Mouse (Mus musculus) lung, postnatal 4 days (tissue): ENCODE measurements around the gene Sirt1.
"Not testable (repeated sequence)": the region's sequence is repeated elsewhere in the genome, so short reads cannot be mapped to it uniquely, and the experiment has no call there.

Source experiments
- DNase-seq, 2 experiments: peaks; one replicate each; pipeline ENCODE4 v3.0.0; 2021

The Sirt1 gene

DNA sequence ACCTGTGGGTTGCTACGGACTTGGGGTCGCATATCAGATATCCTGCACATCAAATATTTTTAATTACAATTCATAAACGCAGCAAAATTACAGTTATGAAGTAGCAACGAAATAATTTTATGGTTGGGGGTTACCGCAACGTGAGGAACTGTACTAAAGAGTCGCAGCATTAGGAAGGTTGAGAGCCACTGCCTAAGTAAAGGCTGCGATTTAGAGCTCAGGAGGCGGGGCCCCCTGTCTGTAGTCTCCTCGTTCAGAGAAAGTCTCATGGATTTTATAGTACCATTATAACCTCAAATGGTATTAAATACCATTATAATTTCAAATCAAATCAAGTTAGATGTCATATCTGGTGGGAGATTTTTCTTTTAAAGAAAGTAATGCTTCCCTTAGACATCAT is 5.5 kb upstream of the Sirt1 start:
- DNase-seq: no peak

DNA sequence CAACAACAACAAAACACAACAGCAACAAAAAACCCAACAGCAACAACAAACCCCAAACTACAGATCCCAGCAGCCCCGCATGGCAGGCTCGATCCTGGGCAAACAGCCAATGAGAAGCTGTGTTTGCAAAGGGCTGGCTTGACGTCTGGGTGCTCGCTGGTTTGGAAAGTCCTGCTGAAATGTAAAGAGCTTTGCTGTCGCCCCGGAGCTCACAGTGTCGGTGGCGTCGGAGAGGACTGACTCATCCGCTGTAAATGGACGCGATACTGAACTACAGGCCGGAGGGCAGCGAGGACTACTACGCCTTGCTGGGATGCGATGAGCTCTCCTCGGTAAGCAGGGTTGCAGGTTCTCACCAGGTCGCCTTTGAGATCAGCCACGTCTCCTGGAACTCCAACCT is 4.9 kb upstream of the Sirt1 start:
- peak; percentile 88 for DNase-seq

DNA sequence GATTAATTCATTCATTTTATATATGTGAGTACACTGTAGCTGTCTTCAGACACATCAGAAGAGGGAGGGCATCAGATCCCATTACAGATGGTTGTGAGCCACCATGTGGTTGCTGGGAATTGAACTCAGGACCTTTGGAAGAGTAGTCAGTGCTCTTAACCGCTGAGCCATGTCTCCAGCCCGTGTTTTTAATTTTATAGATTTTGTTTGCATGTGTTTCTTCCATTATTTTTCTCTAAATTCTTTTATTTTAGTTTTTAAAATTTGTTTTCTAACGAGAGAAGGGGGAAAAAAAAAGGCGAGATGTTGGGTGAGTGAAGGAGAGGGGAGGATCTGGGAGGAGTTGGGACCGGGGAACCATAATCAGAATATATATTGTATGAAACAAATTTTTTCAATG is 4.4 kb upstream of the Sirt1 start:
- DNase-seq: not testable (repeated sequence)

DNA sequence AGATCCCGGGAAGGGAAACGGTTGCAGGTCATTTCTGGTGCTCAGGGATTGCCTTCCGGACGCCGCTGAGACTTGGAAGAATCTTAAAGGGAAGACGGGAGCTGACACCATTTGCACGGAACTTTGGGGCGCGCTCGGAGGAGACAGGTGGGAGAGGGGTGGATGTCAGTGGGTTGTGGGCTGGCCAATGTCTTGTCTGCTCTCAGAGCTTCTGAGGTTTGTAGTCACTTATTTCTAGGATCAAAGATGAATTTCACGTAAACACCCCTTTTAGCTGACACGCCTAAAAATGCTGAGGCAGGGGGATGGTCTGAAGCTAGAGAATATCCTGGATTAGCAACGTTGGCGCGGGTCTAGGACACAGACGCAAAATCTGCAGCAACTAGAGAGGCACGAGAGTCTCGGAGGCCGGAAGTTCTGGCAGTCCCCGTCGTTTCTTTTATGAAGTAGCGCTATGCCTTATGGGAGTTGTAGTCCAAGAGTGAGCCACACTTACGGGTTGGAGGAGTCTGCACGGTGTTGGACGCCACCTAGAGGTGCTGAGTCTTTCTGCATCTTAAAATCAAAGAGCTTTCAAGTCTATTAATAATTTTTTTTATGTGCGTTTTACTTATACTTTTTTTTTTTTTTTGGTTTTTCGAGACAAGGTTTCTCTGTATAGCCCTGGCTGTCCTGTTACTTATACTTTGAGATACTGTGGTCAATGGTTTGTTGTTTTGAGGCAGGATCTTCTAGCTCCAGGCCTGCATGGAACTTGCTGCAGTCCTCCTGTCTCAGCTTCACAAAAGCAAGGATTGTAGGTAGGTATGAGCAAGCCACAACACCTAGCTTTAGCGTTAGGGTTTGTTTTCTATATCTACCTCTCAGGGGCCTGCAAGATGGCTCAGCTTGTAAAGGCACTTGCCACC is 1.1 kb upstream of the Sirt1 start, which contains the start of gene Dnajc12:
Gene Dnajc12 (plus strand): TSS at position 72 of the 908 bp plus-strand sequence.
- peak; percentile 85 to 87 for DNase-seq

DNA sequence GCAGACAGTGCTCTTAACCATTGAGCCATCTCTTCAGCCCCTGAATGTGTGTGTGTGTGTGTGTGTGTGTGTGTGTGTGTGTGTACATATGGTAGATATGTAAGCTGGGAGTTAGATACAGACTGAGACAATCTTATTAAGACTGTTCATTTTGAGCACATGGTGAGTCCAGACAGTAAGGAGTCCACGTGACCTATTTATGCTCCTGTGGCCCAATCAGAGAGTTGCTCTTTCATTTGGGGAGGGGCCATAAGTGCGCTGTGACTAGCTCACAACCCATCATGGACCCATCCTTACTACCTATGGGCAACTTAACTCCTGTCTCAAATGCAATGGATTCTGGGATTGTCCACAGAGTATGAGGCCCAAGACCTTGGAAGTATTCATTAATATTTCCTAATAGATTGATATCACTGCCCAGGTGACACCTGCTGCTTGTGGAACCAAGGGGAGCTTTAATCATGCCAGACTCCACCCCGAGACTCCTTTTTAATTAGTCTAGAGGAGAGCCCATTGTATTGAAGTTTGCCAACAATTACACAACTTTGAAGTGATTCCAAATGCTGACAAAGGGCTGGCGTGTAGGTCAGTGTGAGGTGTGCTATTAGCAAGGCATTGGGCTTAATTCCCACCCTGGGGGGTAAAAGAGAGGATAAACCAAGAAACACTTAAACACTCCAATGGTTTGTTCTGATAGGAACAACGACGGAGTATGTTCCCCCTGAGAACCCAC is 2.4 kb downstream of the Sirt1 start:
- DNase-seq: no peak

DNA sequence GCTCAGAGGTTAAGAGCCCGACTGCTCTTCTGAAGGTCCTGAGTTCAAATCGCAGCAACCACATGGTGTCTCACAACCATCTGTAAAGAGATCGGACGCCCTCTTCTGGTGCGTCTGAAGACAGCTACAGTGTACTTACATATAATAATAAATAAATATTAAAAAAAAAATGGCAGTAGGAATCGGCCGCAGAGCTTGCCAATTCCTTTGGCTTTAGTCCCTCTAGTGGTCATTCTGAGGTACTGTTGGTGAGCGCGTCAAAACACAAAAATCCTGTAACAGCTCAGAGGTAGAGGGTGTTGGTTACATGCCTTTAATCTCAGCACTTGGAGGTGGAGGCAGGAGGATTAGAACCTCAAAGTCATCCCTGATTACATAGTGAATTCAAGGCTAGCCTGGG is 4.0 kb downstream of the Sirt1 start:
- DNase-seq: peak; percentile 47 to 75

DNA sequence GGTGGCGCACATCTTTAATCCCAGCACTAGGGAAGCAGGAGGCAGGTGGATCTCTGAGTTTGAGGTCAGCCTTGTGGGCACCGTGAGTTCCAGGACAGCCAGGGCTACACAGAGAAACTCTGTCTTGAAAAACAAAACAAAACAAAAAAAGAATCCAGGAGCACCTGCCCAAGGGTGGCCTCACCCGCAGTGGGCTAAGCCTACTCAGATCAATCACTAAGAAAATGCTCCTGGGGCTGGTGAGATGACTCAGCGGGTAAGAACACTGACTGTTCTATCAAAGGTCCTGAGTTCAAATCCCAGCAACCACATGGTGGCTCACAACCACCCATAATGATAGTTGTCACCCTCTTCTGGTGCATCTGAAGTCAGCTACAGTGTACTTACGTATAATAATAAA is 5.2 kb downstream of the Sirt1 start:
- DNase-seq: no peak

DNA sequence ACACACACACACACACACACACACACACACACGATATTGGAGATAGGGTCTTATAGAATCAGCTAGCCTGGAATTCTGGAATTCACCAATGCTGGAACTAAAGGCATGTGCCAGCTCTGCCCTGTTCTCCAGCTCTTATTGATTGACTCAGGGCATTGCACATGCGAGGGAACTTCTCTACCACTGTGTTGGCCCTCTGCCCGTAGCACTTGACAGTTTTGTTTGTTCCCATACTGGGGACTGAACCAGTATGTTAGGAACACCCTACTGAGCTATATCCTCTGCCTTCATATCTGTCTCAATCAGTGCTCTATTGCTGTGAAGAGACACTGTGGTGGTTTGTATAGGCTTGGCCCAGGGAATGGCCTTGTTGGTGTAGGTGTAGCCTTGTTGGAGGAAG is 13.5 kb downstream of the Sirt1 start:
- DNase-seq: no peak

DNA sequence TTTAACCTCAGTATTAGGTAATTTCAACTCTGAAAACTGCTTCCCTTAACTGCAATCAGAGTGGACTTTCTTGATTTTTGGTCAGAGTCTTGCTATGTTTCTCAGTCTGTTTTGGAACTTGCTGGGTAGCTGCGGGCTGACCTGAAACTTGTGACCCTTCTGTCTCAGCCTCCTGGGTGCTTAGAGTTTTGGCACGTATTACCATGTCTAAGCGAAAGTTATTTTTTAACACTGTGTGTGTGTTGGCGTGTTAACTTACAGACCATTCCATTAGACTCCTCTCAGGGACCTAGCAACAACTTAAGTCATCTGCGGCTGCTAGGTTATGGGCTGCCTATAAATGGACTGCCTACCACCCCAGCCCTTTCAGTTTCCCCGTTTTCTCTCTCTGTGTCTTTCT is 14.1 kb downstream of the Sirt1 start:
- DNase-seq: no peak

DNA sequence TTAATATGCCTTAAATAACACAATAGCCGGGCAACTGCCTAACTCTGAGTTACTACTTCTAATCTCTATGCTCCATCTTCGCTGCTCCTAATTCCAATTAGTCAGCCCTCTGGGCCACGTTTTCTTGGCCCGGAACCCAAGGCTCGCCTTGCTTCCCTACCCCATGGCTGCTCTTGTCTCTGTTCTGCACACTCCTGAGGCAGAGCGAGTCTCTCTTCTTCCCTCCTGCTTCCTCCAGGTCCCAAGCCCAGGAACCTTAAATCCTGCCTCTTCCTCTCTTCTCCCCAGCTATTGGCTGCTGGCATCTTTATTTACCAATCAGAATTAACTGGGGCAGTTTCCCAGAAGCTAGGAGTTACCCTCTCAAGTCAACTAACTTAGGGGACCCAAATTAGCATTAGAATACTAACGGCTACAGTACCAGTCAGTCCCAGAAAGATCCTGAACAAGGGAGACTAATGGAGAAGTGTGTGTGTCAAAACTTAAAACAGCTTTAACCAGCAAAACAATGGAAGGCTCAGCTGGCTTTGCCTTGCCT is 15.5 kb downstream of the Sirt1 start:
- no peak for DNase-seq

DNA sequence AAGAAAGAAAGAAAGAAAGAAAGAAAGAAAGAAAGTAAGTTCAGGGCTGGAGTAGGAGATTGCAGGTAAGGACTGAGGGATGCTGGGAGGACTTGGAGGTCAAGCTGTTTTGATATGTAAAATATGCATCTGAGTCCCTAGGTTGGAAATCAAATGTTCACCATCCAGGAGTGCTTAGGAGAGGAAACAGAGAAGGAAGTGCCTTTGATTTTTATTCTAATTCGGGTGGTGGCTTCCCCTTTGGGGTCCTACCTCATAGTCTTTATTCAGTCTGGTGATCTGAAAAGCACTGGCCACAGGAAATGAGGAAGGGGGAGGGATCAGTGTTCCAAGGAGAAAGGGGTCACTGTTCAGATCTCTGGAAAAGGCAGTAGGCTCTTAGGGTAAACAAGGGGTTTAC is 21.0 kb downstream of the Sirt1 start:
- no peak for DNase-seq

DNA sequence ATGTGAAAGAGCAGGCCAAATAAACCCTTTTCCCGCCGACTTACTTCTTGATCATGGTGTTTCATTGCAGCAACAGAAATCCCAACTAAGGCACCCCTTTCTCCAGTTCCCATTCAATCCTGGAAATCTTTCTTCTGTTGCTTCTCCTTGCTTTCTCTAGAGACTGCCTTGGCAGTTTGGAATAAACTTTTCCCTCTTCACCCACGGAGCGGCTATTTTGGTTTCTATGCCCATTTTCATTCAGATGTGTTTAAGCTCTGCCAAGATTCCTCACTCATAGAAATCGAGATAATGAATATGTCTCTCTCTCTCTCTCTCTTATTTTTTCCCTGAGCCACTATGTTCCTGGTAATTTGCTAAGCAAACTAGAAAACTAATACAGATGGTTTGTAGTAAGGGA is 29.4 kb downstream of the Sirt1 start:
- DNase-seq: no peak

DNA sequence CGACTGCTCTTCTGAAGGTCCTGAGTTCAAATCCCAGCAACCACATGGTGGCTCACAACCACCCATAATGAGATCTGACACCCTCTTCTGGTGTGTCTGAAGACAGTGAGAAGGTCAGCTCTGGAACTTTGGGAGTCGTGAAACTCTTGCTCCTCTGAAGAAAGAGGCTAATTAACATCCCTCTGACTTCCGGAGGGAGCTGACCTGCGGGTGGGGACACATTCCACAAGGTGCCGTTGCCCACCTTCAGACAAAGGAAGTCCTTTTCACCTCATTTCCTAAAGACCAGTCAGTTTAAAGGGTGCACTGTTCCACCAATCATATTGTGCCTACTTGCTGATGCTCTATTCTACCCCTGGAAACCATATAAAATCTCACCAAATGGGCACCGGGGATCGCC is 30.4 kb downstream of the Sirt1 start:
- not testable (repeated sequence) for DNase-seq

DNA sequence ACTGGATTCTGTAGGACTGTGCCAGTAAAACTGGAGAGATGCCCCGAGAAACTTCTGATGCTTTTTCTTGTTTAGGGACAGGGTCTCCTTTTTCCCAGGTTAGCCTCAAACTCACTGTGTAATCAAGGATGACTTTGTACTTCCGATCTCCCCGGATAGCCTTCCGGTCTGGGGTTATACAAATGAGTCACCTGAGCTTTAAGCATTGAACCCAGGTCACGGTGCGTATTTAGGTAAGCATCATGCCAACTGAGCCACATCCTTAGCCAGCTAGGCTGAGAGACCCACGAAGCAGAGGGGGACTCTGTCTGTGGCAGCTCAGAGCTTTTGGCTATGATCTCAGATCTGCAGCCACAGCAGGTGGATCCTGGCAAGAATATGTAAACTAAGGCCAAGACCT is 30.8 kb downstream of the Sirt1 start:
- DNase-seq: no peak

DNA sequence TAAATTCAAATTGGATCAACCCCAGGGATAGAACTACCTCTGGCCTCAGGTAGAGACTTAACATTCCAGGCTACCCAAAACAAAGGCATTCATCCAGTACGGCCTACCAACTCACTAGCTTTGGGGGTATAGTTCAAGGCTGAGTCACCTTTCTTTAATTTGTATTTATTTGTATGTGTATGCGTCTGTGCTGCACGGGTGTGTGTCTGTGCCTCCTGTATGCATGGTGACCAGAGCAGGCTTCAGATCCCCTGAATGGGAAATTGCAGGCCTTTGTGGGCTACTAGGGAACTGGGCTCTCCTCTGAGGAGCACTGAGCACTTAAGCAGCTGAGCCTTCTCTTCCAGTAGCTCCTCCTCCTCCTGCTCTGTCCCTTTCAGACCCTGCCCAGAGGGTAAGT is 33.2 kb downstream of the Sirt1 start:
- no peak for DNase-seq

DNA sequence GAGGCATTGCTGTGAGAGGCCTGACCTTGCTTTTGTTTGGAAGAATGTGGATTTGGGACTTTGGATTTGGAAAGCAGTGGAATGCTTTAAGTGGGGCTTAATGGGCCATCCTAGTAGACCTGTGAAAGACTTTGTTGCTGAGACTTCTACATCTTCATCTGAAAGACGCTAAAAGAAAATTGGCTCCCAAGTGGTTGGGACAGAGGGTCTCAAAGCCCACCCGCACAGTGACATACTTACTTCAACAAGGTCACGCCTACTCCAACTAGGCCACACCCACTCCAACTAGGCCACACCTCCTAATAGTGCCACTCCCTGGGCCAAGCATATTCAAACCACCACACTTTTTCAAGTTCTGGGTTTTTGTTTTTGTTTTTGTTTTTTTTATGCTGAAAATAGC is 36.8 kb downstream of the Sirt1 start:
- DNase-seq: no peak

DNA sequence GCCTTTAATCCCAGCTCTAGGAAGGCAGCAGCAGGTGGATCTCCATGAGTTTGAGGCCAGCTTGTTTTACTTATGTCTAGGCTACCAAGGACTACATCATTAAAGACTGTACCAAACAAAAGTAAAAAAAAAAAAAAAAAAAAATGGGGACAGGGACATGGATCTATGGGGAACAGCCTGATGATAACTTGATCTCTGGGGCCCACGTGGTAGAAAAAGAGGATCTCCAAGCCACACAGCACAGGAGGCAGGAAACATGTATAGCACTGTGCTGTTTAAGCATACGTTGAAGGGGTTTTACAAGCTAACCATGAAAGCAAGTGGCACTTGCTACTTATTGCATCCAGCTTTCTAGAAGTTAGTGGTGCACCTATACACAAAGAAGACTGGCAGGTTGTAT is 40.2 kb downstream of the Sirt1 start:
- no peak for DNase-seq

DNA sequence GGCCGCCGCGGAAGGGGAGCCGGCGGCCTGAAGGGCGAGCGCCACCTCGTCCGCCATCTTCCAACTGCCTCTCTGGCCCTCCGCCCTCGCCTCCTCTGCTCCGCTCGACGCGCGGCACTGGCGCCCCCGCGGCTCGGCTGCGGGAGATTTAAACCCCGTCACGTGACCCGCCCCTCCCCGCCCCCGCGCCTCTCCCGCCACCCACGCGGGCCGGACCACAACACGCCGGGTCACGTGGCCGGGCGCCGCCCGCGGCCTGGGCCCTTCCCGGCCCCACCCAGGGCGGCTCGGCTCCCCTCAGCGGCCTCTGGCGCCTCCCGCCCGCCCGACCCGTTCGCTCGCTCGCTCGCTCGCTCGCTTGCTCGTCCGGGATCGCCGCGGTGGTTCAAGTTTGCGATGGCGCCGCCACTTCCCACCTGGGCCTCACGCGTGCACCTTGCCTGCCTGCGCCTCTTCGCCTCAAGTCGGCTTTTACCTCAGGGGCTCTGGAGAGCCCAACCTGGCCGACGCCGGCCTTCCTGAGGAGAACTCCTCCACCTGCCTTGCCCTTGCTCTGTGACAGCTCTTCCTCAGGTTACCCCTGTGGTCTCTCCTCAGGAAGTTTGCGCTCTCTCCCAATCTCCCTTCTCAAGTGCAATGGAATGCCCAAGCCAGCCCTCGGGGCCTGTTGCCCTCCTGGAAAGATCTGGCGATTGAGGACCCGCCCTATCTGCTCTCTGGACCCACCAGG is 42.4 kb downstream of the Sirt1 start:
- peak; percentile 92 to 96 for DNase-seq

DNA sequence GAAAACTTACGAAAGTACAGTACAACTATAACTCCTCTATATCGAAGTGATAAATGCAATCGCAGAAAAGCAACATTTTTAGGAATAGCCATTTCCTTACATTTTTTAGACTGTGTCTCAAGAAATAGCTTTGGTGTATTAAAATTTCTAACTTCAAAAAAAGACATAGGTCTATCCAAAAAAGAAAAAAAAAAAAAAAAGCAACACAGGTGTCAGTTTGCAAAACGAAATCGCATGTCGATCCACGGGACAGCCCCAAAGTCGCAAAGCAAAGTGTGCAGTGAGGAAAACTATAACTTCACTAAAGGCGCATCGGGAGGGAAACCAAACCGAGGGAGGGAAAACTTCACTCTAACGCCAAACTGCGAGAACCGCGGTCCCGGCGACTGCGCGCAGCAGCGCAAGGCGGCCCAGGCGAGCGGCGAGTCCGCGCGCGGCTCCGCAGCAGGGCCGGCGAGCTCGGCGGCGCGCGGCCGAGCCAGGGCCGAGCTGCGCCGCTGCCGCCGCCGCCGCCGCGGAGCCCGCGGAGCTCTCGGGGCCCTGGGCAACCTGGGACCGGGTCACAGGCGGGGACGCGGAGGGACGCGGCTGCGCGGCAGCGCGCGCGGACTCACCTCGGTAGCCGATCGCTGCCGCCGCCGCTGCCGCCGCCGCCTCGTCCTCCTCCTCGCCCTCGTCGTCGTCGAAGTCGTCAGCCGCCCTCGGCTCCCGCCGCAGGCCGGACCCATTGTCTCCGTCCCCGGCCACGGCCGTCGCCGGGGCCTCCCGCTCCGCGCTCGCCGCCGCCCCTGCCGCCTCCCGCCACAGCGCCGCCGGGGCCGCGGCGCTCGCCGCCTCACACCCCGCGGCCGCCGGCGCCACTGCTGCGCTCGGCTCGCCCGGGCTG is 43.3 kb downstream of the Sirt1 start:
- peak; percentile 71 to 85 for DNase-seq

DNA sequence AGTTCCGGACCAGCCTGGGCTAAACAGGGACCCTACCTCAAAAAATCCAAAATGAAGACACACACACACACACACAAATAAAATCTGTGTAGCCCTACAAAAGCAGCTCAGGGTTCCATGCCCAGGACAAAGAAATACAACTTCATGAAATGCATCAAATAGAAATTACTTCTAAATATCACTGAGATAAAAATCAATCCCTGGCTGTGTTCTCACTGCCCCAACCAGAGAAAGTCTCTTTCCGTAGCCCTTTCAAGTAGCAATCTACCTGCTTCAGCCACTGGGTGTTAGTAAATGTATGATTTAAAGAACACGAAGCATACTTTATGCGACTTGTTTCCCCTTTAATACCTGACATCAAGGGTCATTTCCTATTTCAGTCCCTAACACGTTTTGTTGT is 44.2 kb downstream of the Sirt1 start:
- DNase-seq: no peak

DNA sequence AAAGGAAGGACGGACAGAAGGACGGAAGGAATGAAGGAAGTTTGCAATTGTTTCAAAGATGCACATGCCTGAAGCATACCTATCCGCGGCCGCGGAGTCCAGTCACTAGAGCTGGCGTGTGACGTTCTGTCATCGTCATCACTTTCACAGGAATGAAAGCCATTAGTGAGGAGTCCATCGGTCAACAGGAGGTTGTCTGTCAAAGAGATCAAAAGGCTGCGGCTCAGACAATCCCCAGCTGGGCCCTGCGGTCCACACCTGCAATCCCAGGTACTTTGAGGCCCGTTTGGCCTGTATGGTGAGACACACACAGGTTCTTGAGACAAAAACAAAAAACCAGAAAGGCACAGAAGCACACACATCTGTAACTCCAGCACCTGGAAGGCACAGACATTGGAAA is 44.6 kb downstream of the Sirt1 start:
- no peak for DNase-seq

DNA sequence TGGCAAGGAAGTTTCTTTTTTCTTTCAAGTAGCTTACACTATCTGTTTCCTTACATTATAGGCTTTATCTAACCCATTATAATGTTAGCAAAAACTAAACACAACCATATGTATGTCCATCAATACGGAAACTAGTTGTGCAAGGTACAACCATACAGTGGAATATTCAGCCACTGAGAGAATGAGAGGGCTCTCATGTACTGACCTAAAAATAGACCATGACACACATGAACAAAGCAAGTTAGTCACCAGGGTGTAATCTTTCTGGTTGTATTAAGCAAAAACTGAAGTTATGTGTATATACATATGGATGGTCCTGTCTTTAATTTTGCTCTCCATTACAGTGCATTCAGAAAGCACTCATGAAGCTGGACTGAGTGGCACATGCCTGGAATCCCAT is 54.4 kb downstream of the Sirt1 start:
- no peak for DNase-seq
